Mouse (Mus musculus): ENCODE measurements around the gene Xpa. TPM values are rescaled to one million over a fixed set of nuclear protein-coding genes. Genes with fewer than 3 reads are reported as not detected.
A peak's percentile ranks its signal among the peaks of the same experiment; 100 is the strongest.
"Not testable (repeated sequence)": the region's sequence is repeated elsewhere in the genome, so short reads cannot be mapped to it uniquely, and the experiment has no call there.

Xpa gene
- 31.3 and 33.1 TPM in 2 replicates for polyA plus RNA-seq (2016; fragmentation: Nextera tagmentation; extraction: Ambion mirVana)

DNA sequence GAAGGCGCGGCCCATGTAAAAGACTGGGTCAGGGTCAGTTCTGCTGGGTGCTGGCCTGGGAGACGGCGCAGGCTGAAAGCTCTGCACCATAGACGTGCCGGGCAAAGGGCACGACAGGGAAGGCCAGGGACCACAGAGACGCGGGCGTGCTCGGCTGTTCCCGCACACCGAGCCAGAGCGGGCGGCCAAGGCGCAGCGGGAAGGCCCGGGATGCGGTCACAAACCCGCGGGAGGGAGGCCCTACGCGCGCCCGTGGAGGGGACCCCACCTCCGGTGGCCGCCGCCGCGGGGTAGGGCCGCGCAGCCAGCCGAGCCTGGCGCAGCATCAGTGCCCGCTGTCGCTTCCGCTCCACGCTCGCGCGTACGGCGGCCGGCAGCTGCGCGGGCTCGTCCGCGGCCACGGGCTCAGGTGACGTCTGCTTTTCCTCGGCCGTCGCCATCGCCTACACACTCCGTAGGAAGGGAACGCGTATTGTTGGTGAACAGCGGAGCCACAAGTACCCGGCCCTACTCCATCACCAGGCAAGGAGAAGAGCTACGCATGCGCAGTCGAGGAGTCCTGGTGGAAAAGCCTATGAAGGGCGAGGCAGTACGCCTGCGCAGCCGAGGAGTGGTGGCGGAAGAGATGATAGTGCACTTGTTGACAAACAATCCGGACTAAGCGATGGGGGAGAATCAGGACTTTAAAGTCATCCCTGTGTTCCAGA lies at the start of gene Xpa:
TSS of gene Xpa (minus strand) at position 531 of the 707 bp plus-strand sequence.
- Histone ChIP-seq H3K4me2 (replicated peaks) (peak within 1 kb of the TSS; percentile 59), H3K36me3 (0 out of 2 replicates have a peak, but pooled peaks cover 2% of the 10 kb centered on the region), H3K27me3 (peaks cover 6% of the 10 kb centered on the region), H3K9ac (peak within 1 kb of the TSS; percentile 95), H3K4me3 (peak within 1 kb of the TSS; percentile 94), H3K4me1 (peaks cover 19% of the 10 kb centered on the region), H3K27ac (peak within 1 kb of the TSS; percentile 93), H3K9me3 (replicated peaks) (no peaks in the 10 kb centered on the region)
- peak; percentile 94 for ATAC-seq (ENCODE audit: low FRiP score)
- WGBS = under 1% methylated on average over 68 of the region's 70 CpGs

DNA sequence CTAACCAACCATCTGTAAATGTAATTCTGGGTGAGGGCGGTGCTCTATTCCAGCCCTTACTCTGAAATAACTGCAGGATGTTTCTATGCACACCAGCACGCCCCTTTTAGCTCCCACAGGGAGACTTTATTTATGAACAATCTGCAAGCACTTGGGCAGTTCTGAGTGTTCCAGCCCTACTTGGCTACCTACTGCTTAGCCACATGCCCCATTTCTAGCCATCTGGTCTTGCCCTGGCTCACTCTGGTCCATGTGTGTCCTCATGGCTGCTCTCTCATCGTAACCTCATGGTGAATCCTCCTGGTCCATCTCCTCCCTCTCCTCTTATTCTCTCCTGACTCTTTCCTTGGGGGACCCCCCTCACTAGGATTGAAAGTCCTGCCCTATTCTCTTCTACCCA lies 39.8 kb upstream of the Xpa start:
- Histone ChIP-seq H3K9me3 (replicated peaks) (no peaks in the 10 kb centered on the region), H3K27me3 (no peaks in the 10 kb centered on the region), H3K27ac (no peak overlapping the region), H3K4me1 (no peaks in the 10 kb centered on the region), H3K4me3 (no peak overlapping the region), H3K4me2 (replicated peaks) (no peak overlapping the region), H3K9ac (no peak overlapping the region), H3K36me3 (no peaks in the 10 kb centered on the region)
- ATAC-seq (ENCODE audit: low FRiP score) = no peak
- 91% methylated on average over 3 of the region's 3 CpGs for WGBS

DNA sequence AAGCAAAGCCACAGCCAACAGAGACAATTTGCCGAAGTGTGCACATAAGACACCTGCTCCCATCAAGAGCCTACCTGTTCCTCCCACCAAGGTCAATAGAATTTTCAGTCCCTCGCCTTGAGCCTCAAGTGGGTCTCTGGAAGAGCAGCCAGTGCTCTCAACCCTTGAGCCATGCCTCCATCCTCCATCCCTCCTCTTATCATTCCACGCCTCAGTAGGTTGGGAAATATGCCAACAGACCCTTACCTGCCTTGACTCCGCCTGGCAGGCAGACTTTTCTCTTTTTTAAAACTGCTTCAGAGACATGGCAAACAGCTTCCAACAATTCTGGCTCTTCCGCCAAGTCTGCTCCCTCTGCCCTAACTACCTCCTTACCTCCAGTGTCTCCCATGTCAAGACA lies 38.6 kb upstream of the Xpa start:
- ATAC-seq (ENCODE audit: low FRiP score) = no peak
- no peaks in the 10 kb centered on the region for H3K27me3 ChIP-seq
- no peak overlapping the region for H3K4me2 ChIP-seq (replicated peaks)
- no peak overlapping the region for H3K27ac ChIP-seq
- 91% methylated on average over 5 of the region's 5 CpGs for WGBS
- no peaks in the 10 kb centered on the region for H3K36me3 ChIP-seq
- H3K9me3 ChIP-seq (replicated peaks) = no peaks in the 10 kb centered on the region
- no peak overlapping the region for H3K4me3 ChIP-seq
- H3K9ac ChIP-seq = no peak overlapping the region
- no peaks in the 10 kb centered on the region for H3K4me1 ChIP-seq

DNA sequence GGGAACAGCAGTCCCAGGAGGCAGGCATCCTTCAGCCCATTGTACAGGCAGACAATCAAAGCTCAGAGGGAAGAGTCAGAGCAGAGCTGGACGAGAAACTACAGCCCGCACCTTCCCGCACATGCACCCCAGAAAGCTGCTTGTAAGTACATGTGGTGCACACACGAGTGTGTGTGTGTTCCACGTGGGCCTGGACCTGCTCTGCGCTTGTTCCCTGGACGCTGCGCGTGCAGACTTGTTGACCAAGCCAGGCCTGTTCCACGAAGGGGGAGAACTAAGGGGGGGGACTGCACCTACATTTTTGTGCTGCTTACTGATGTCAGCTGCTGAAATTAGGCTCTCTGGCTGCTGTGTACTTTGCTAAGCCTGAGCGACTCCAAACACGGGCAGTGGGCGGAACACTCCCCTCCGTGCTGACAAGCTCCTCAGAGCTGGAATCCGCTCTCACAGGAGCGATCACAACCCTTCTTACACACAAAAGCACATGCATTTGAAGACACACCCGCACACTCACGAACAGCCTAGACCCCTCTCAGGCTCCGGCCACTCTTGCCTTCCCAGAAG lies 30.9 kb upstream of the Xpa start:
- Histone ChIP-seq H3K4me1 (no peaks in the 10 kb centered on the region; the same call in 1 of the 2 replicates), H3K27me3 (no peaks in the 10 kb centered on the region), H3K9ac (no peak overlapping the region), H3K9me3 (replicated peaks) (no peaks in the 10 kb centered on the region), H3K4me2 (replicated peaks) (no peak overlapping the region), H3K36me3 (no peaks in the 10 kb centered on the region), H3K4me3 (no peak overlapping the region), H3K27ac (no peak overlapping the region)
- WGBS = 54% methylated on average over 19 of the region's 19 CpGs
- no peak for ATAC-seq (ENCODE audit: low FRiP score)

DNA sequence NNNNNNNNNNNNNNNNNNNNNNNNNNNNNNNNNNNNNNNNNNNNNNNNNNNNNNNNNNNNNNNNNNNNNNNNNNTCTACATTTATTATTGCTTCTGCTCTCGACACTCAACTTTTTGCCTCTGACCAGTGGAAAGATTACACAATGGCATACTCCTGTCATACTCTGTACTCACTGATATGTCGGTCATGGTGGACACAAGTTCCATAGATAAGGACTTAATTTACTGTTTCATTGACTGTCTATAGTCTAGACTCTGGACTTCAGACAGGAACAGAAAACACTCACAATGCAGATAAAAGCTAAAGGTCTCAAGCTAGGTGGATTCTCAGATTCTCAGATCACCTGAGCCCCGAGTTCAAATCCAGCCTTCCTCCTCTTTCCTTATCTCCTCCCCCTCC lies 25.0 kb upstream of the Xpa start:
- H3K9ac ChIP-seq = no peak overlapping the region
- H3K4me1 ChIP-seq = no peaks in the 10 kb centered on the region
- H3K27me3 ChIP-seq = no peaks in the 10 kb centered on the region
- no peaks in the 10 kb centered on the region for H3K9me3 ChIP-seq (replicated peaks)
- 87% methylated on average over 3 of the region's 3 CpGs for WGBS
- H3K4me3 ChIP-seq = no peak overlapping the region
- H3K36me3 ChIP-seq = no peaks in the 10 kb centered on the region
- no peak overlapping the region for H3K27ac ChIP-seq
- no peak for ATAC-seq (ENCODE audit: low FRiP score)
- no peak overlapping the region for H3K4me2 ChIP-seq (replicated peaks)

DNA sequence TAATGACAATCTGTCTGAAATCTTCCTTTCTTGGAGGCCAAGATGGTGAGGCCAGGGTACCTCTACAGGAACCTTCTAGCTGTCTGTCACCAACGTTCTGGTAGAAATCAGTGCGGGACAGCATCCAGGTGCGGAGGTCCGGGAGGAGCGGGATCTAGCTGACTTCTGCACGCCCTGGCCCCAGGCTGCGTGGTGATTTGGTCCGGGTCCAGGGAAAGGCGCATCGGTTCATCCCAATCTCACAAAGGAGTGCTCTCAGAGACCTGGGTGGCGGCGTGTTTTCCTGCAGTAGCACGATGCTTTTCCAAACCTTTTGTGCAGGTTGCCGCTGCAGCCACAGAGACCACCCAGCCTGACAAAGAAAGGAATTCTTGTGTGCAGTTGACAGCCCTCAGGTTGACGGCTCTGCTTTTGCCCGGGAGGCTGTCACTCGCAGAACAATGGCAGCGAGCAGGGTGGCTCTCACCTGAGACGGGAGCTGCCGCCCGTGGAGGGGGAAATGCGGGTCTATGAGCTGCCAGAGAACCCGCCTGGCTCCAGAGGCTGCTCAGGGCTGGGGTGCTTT lies 6.5 kb upstream of the Xpa start:
- peaks cover 24% of the 10 kb centered on the region for H3K27me3 ChIP-seq
- H3K27ac ChIP-seq = peak overlapping the region; percentile 62
- no peaks in the 10 kb centered on the region; the same call in 1 of the 2 replicates for H3K9me3 ChIP-seq (replicated peaks)
- peak overlapping the region; percentile 55 for H3K4me2 ChIP-seq (replicated peaks)
- peaks cover 7% of the 10 kb centered on the region for H3K4me1 ChIP-seq
- peak overlapping the region; percentile 58 for H3K9ac ChIP-seq
- ATAC-seq (ENCODE audit: low FRiP score) = peak; percentile 67
- peak overlapping the region; percentile 30 for H3K4me3 ChIP-seq
- H3K36me3 ChIP-seq = no peaks in the 10 kb centered on the region
- 6% methylated on average over 23 of the region's 23 CpGs for WGBS

DNA sequence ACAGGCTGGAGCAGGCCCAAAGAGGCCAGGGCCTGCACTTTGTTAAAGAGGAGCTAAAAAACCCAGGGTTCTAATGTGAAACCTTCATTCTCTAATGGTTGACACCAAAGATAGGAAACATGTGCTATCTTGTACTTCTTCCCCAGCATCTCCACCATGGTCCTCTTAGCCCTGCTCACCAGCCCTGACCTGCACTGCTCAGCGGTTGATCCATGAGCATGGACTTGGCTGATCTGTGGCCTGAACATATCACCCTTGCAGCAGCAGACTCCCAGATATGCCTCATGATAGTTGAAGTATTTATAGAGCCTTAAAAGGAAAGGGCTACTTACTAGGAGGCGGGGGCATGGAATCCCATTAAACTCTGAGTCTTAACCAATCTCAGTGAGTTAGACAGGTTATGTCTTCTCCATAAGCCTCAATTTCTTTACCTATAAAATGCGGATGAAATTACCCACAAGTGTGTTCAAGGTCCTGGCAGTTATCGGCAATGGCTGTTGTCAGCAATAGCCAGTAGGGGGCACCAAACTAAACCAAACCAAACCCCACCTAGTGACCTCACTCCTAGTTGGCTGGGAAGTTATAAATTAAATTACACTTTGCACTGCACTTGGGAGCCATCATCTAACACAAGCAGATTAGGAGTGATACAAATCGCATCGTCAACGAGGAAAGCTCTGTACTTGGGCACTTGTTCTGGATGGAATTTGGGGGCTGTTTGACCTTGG lies 5.9 kb upstream of the Xpa start:
- no peaks in the 10 kb centered on the region; the same call in 1 of the 2 replicates for H3K9me3 ChIP-seq (replicated peaks)
- no peak overlapping the region for H3K27ac ChIP-seq
- peaks cover 7% of the 10 kb centered on the region for H3K4me1 ChIP-seq
- WGBS = 8% methylated on average over 7 of the region's 7 CpGs
- H3K27me3 ChIP-seq = peaks cover 24% of the 10 kb centered on the region
- H3K36me3 ChIP-seq = no peaks in the 10 kb centered on the region
- peak; percentile 67 for ATAC-seq (ENCODE audit: low FRiP score)
- peak overlapping the region; percentile 55 for H3K4me2 ChIP-seq (replicated peaks)
- peak overlapping the region; percentile 30 for H3K4me3 ChIP-seq
- peak overlapping the region; percentile 58; the same call in 1 of the 2 replicates for H3K9ac ChIP-seq

DNA sequence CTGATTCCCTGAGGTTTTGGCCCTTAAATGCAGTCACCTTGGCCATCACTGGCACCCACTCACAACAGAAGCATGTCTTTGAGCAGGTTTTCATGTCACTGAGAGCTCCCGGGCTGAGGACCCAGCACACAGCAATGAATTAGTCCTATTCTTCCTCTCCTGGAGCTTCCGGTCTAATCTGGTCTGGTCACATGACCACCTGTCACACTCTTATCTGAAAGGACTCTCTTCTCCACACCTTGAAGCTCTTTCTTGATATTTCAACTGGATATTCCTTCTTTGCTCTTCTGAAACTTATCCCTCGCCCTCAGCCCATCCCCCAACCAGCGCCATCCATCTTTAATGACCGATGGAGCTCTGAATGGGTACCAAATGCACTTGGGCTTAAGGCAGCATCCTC lies 2.0 kb upstream of the Xpa start:
- H3K4me2 ChIP-seq (replicated peaks) = no peak overlapping the region
- H3K27ac ChIP-seq = no peak overlapping the region
- no peak overlapping the region for H3K4me3 ChIP-seq
- 73% methylated on average over 5 of the region's 5 CpGs for WGBS
- no peaks in the 10 kb centered on the region for H3K9me3 ChIP-seq (replicated peaks)
- H3K36me3 ChIP-seq = no peaks in the 10 kb centered on the region
- ATAC-seq (ENCODE audit: low FRiP score) = no peak
- no peak overlapping the region for H3K9ac ChIP-seq
- H3K27me3 ChIP-seq = peaks cover 19% of the 10 kb centered on the region
- H3K4me1 ChIP-seq = peaks cover 26% of the 10 kb centered on the region

DNA sequence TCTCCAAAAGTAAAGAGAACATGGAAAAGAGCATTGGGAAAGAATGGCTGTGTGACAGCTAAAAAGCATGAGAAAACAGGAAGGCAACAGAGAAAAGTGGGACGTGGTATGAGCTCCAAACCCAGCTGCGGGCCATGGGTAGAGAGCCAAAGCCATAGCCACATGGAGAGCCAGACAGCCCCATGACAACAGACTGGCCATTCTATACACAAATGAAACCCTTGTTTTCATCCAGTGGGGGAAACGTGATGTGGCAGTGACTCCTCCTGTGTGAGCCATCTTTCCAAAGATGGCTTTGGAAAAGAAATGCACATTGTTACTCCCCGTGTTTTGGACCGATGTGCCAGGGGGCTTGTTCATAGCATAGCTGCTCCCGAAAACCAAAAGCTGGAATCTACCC lies 402 bp upstream of the Xpa start:
- Histone ChIP-seq H3K4me3 (peak overlapping the region; percentile 94), H3K9me3 (replicated peaks) (no peaks in the 10 kb centered on the region), H3K4me1 (peaks cover 19% of the 10 kb centered on the region), H3K27me3 (peaks cover 8% of the 10 kb centered on the region), H3K27ac (peak overlapping the region; percentile 93), H3K4me2 (replicated peaks) (peak overlapping the region; percentile 59), H3K9ac (peak overlapping the region; percentile 95), H3K36me3 (no peaks in the 10 kb centered on the region)
- 46% methylated on average over 6 of the region's 6 CpGs for WGBS
- ATAC-seq (ENCODE audit: low FRiP score) = peak; percentile 27

DNA sequence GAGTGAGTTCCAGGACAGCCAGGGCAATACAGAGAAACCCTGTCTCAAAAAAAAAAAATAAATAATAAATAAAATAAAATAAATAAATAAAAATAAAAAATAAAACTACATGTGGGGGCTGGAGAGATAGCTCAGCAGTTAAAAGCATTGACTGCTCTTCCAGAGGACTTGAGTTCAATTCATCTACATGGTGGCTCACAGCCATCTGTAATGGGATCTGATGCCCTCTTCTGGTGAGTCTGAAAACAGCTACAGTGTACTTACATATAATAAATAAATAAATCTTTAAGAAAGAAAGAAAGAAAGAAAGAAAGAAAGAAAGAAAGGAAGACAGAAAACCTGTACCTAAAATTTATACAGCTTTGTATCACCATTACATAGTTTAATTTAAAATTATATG lies 4.1 kb downstream of the Xpa start:
- not testable (repeated sequence) for H3K27me3 ChIP-seq; H3K9ac ChIP-seq; H3K4me3 ChIP-seq; H3K9me3 ChIP-seq (replicated peaks); ATAC-seq (ENCODE audit: low FRiP score); H3K4me2 ChIP-seq (replicated peaks); H3K27ac ChIP-seq
- peaks cover 19% of the 10 kb centered on the region for H3K4me1 ChIP-seq
- peaks cover 28% of the 10 kb centered on the region for H3K36me3 ChIP-seq

DNA sequence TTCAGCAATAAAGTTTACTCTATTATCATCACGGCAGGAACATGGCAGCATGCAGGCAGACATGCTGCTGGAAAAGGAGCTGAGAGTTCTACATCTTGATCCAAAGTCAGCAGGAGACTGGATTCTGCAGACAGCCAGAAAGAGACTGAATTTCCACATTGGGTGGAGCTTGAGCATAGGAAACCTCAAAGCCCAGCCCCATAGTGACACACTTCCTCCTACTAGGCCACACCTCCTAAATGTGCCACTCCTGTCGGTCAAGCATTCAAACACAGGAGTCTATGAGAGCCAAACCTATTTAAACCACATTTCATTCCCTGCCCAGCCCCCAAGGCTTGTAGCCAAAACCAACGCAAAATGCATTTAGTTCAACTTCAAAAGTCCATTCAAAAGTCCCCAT lies 9.6 kb downstream of the Xpa start:
- Histone ChIP-seq H3K9me3 (replicated peaks) (no peaks in the 10 kb centered on the region), H3K27ac (no peak overlapping the region), H3K4me1 (no peaks in the 10 kb centered on the region), H3K4me2 (replicated peaks) (no peak overlapping the region), H3K4me3 (no peak overlapping the region), H3K9ac (no peak overlapping the region), H3K36me3 (peaks cover 77% of the 10 kb centered on the region), H3K27me3 (no peaks in the 10 kb centered on the region)
- ATAC-seq (ENCODE audit: low FRiP score) = no peak
- 71% methylated on average over 3 of the region's 3 CpGs for WGBS

DNA sequence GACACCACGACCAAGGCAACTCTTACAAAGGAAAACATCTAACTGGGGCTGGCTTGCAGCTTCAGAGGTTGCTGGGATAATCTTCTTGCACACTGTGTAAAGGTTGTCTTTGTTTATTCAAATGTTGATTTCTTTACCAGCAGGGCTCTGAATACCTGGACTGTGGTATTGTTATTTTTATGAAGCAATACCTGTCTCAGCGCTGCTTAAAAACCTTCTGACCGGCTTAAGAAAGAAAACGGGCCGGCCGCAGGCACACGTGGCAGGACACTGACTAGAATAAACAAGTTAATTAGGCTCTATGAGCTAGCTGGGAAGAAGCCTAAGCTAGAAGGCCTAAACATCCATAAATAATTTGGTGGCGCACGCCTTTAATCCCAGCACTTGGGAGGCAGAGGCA lies 10.2 kb downstream of the Xpa start:
- WGBS = 89% methylated on average over 9 of the region's 9 CpGs
- H3K9ac ChIP-seq = no peak overlapping the region
- no peaks in the 10 kb centered on the region for H3K27me3 ChIP-seq
- peaks cover 80% of the 10 kb centered on the region for H3K36me3 ChIP-seq
- no peaks in the 10 kb centered on the region for H3K4me1 ChIP-seq
- H3K4me2 ChIP-seq (replicated peaks) = no peak overlapping the region
- no peak for ATAC-seq (ENCODE audit: low FRiP score)
- no peaks in the 10 kb centered on the region for H3K9me3 ChIP-seq (replicated peaks)
- H3K4me3 ChIP-seq = no peak overlapping the region
- no peak overlapping the region for H3K27ac ChIP-seq
